Mouse (Mus musculus) embryonic stem cell, embryonic (primary cell): ENCODE results near the gene Tex19.2.
"Not testable (repeated sequence)": the region's sequence is repeated elsewhere in the genome, so short reads cannot be mapped to it uniquely, and the experiment has no call there.

Source experiments
- CTCF ChIA-PET, 4 experiments: fragments of 300-600 bp in 2 of 4; fragments of 350-600 bp in 2 of 4; sonication (Branson Sonifier 250); formaldehyde crosslinking; loops; one replicate each; lab custom pipeline; 2022; ENCODE audit warnings: inconsistent platforms in 2 of 4; lab: Charles Lee
- POLR2A ChIA-PET, 4 experiments: fragments of 300-600 bp in 2 of 4; fragments of 350-600 bp in 2 of 4; sonication (Branson Sonifier 250); formaldehyde crosslinking; loops; one replicate each; lab custom pipeline; 2022; ENCODE audit warnings: antibody characterized with exemption in 4 of 4, inconsistent platforms in 1 of 4; lab: Charles Lee

Tex19.2 gene

DNA sequence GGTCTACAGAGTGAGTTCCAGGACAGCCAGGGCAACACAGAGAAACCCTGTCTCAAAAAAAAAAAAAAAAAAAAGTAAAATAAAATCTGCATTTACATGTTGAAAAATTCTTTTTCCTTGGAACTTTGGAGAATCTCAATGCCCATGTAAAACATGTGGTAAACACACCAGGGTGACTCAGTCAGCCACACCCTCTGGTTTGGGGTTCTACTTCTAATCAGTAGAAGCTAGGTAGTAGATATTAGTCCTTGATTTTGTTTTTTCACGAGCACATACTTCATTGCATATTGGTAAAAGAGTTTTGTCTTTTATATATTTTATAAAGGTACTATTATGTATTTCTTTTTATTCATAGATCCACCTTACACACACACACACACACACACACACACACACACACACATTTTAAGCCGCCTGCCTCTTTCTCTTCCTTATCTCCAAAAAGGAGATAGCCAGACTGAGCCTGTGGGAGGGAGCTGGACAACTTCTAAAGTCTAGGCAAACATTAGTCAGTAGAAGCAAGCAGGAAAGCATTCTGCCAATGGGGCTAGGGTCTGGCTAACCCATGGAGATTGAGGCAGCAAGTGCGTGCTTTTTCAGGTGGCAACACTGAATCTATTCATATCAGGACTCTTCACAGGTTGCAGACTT lies 7.2 kb upstream of the Tex19.2 start:
- CTCF ChIA-PET: interaction anchor here (0.5 to 1.9 kb wide), 45 partner anchors 8 to 756 kb away, joined by 3 to 13 read pairs (median 4); partner anchors contain the start of genes Cd7 (in 1 of the 4), Rac3 (in 1 of the 4), Tex19.1 (in 1 of the 4) and Tex19.2 (in 1 of the 4)
- POLR2A ChIA-PET: interaction anchor here in 3 of 4 experiments (0.5 to 2.2 kb wide), 16 partner anchors 8 to 493 kb away, joined by 3 to 17 read pairs (median 4); partner anchors contain the start of genes Tex19.1 (in 2 of the 3) and Tex19.2 (in 1 of the 3)

GRCm38 (mm10) chr11:121123438-121123837 lies 5.0 kb upstream of the Tex19.2 start:
- CTCF ChIA-PET: interaction anchor here in 2 of 4 experiments (0.6 to 1.8 kb wide), 3 partner anchors 403 to 1006 kb away, joined by 3 to 4 read pairs (median 4); no protein-coding TSS in a partner anchor
- POLR2A ChIA-PET: interaction anchor here in 2 of 4 experiments (1.2 to 1.3 kb wide), 2 partner anchors 22 to 222 kb away, joined by 3 read pairs; no protein-coding TSS in a partner anchor

- ChIA-PET POLR2A (interaction anchor here in 2 of 4 experiments (1.2 to 1.3 kb wide), 2 partner anchors 10 to 21 kb away, joined by 3 read pairs; no protein-coding TSS in a partner anchor), CTCF (no interaction called here)
Observed at GRCm38 (mm10) chr11:121122024-121122670, 3.7 kb upstream of the Tex19.2 start.

GRCm38 (mm10) chr11:121121151-121121550 lies 2.7 kb upstream of the Tex19.2 start:
- CTCF ChIA-PET: interaction anchor here in 1 of 4 experiments (0.6 kb wide), 1 partner anchor 99 kb away, joined by 3 read pairs; no protein-coding TSS in a partner anchor
- POLR2A ChIA-PET: interaction anchor here in 2 of 4 experiments (5.1 to 6.8 kb wide), 2 partner anchors 25 to 26 kb away, joined by 37 to 63 read pairs; partner anchors contain the start of gene Tex19.1 (in 2 of the 2)

DNA sequence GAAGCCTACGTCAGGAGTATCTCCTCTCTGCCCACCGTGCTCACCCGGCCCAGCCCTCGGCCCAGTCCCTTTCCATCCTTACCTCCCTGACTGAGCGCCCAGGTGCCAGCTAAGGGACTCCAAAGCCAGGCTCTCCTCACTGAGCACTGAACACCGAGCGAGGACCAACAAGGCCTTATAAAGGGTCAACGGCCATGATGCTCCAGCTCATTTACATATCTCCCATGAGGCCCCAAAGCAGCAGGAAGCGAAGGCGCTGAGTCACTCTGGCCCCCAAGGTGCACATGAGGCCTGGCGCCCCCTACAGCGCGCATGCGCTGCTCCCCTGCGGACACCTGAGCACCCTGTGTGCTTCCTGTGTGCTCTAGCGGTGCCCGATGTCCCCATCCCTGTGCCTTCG lies 371 bp downstream of the Tex19.2 start:
- ChIA-PET POLR2A (interaction anchor here in 3 of 4 experiments (0.9 to 6.8 kb wide), 12 partner anchors 8 to 216 kb away, joined by 3 to 63 read pairs (median 4); partner anchors contain the start of genes Tex19.1 (in 3 of the 3), Csnk1d (in 1 of the 3) and Narf (in 1 of the 3)), CTCF (interaction anchor here in 2 of 4 experiments (0.9 to 2.5 kb wide), 8 partner anchors 8 to 397 kb away, joined by 3 to 8 read pairs (median 4); no protein-coding TSS in a partner anchor)

- POLR2A ChIA-PET: interaction anchor here in 2 of 4 experiments (0.9 to 1.5 kb wide), 3 partner anchors 14 to 34 kb away, joined by 4 to 5 read pairs (median 5); partner anchors contain the start of gene Tex19.1 (in 2 of the 2)
- CTCF ChIA-PET: interaction anchor here in 1 of 4 experiments (1.9 kb wide), 1 partner anchor 59 kb away, joined by 4 read pairs; no protein-coding TSS in a partner anchor
Observed at GRCm38 (mm10) chr11:121112091-121112775, 6.2 kb downstream of the Tex19.2 start.

DNA sequence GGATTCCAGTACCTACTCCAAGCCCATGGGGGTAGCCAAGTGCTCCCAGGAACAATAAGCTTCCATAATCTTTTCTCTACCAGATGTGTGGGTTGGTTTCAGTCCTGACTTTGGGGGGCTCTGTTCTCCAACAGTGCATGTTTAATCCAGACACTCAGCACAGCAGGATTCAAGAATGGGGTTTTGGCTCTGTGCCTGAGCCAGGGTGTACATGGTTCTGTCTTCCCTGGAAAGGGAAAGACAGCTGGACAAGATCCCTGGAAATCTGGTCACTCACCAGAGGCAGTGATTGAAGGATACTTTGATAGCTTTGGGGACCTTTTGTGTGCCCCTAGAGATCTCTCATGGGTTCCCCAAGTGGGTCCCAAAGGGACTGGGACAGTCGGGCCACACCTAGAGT lies 6.9 kb downstream of the Tex19.2 start:
- POLR2A ChIA-PET: interaction anchor here in 2 of 4 experiments (0.9 to 1.5 kb wide), 3 partner anchors 14 to 34 kb away, joined by 4 to 5 read pairs (median 5); partner anchors contain the start of gene Tex19.1 (in 2 of the 2)

GRCm38 (mm10) chr11:121111051-121111450 lies 7.4 kb downstream of the Tex19.2 start:
- ChIA-PET POLR2A (interaction anchor here in 2 of 4 experiments (1.2 to 1.5 kb wide), 2 partner anchors 35 kb away, joined by 4 to 5 read pairs; partner anchors contain the start of gene Tex19.1 (in 2 of the 2)), CTCF (no interaction called here)

More for the DNA sequence above, 6.9 kb downstream of the Tex19.2 start:
- CTCF ChIA-PET: no interaction called here

DNA sequence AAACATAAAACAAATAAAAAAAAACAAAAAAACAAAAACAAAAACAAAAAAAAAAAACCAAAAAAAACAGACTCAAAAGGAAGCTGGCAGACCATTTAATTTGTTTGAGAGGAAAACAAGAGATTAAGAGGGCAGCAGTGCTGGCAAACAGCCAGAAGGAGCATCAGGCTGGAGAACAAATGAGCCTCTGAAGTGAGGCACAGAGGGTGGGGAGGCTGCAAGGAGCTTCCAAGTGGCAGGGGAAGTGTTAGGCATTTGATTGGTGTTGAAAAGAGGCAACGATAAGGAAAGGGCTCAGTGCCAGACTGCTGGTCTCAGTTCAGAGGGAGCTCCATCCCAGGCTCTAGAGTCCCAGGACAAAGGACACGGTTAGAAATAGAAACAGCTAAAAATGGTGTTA lies 8.5 kb downstream of the Tex19.2 start:
- POLR2A ChIA-PET: interaction anchor here in 1 of 4 experiments (0.6 to 1.0 kb wide), 2 partner anchors 115 to 158 kb away, joined by 3 read pairs; no protein-coding TSS in a partner anchor
- CTCF ChIA-PET: interaction anchor here in 2 of 4 experiments (0.7 to 1.3 kb wide), 2 partner anchors 57 to 141 kb away, joined by 3 read pairs; no protein-coding TSS in a partner anchor

GRCm38 (mm10) chr11:121108061-121108460 lies 10.4 kb downstream of the Tex19.2 start:
- CTCF ChIA-PET: interaction anchor here in 1 of 4 experiments (1.2 kb wide), 1 partner anchor 55 kb away, joined by 3 read pairs; no protein-coding TSS in a partner anchor
- POLR2A ChIA-PET: interaction anchor here in 3 of 4 experiments (0.9 to 1.6 kb wide), 3 partner anchors 9 to 38 kb away, joined by 3 read pairs; partner anchors contain the start of gene Tex19.1 (in 1 of the 3)

DNA sequence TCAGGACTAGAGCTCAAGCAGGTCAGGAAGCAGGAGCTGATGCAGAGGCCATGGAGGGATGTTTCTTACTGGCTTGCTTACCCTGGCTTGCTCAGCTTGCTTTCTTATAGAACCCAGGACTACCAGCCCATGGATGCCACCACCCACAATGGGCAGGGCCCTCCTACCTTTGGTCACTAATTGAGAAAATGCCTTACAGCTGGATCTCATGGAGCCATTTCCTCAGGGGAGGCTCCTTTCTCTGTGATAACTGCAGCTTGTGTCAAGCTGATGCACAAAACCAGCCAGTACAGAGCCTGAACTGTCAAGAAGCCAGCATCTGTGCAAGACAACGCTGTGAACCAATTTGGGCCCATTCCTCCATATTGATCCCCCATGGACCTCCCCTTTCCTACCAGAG lies 11.2 kb downstream of the Tex19.2 start:
- POLR2A ChIA-PET: interaction anchor here in 2 of 4 experiments (0.9 to 1.6 kb wide), 2 partner anchors 10 to 38 kb away, joined by 3 read pairs; partner anchors contain the start of gene Tex19.1 (in 1 of the 2)
- CTCF ChIA-PET: not testable (repeated sequence)

- CTCF ChIA-PET: interaction anchor here in 3 of 4 experiments (0.8 to 1.6 kb wide), 5 partner anchors 13 to 48 kb away, joined by 3 read pairs; partner anchors contain the start of gene Tex19.2 (in 1 of the 3)
- POLR2A ChIA-PET: interaction anchor here in 2 of 4 experiments (1.1 to 1.8 kb wide), 3 partner anchors 17 to 45 kb away, joined by 3 to 5 read pairs (median 4); partner anchors contain the start of genes Tex19.1 (in 1 of the 2) and Tex19.2 (in 1 of the 2)
Observed at GRCm38 (mm10) chr11:121101124-121101805, 17.2 kb downstream of the Tex19.2 start.

DNA sequence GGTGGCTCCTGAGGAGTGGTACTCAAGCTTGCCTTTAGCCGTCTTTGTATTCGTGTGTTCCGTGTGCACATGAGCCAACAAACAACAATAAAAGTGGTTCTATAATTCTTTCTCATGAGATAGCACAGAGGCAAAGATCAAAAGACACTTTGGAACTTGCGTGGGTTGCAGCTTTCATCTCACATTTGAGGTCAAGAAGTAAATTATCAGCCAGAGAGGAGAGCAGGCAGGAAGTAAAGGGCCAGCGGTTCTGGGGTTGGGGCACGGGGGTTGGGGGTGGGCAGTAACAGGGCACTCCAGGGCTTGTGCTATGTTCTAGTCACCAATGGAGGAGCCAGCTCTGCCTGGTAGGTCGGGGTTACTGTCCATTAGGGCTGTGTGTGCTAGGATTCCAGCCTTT lies 17.8 kb downstream of the Tex19.2 start:
- ChIA-PET CTCF (interaction anchor here in 2 of 4 experiments (1.2 to 1.6 kb wide), 4 partner anchors 13 to 60 kb away, joined by 3 read pairs; no protein-coding TSS in a partner anchor), POLR2A (interaction anchor here in 2 of 4 experiments (1.1 to 1.8 kb wide), 2 partner anchors 22 to 46 kb away, joined by 3 to 5 read pairs; partner anchors contain the start of gene Tex19.1 (in 1 of the 2))

- ChIA-PET POLR2A (interaction anchor here in 2 of 4 experiments (1.1 to 1.8 kb wide), 2 partner anchors 46 kb away, joined by 3 to 5 read pairs; partner anchors contain the start of gene Tex19.1 (in 2 of the 2)), CTCF (interaction anchor here in 2 of 4 experiments (0.6 to 1.3 kb wide), 4 partner anchors 26 to 59 kb away, joined by 3 to 4 read pairs (median 3); no protein-coding TSS in a partner anchor)
Observed at GRCm38 (mm10) chr11:121099762-121100161, 18.7 kb downstream of the Tex19.2 start.

GRCm38 (mm10) chr11:121092606-121093585 lies 25.6 kb downstream of the Tex19.2 start:
- ChIA-PET CTCF (no interaction called here), POLR2A (interaction anchor here in 1 of 4 experiments (1.4 to 1.7 kb wide), 3 partner anchors 12 to 26 kb away, joined by 3 to 5 read pairs (median 4); partner anchors contain the start of gene Tex19.2)
